Mouse (Mus musculus) mammary gland, adult 2 months (tissue): ENCODE results near the gene Cdpf1. TPM values are rescaled to one million over a fixed set of nuclear protein-coding genes. Genes with fewer than 3 reads are reported as not detected.

Experiments
- polyA plus RNA-seq: library from polyadenylated mRNA; depleted of rRNA; stranded (reverse); fragments of >200 nt; gene quantifications from 2 replicates; pipeline ENCODE4 v1.2.3, GENCODE M21; 2012; ENCODE audit warnings: low replicate concordance; rRNA removed

Gene Cdpf1
- polyA plus RNA-seq, result 37.3 and 38.0 TPM in 2 replicates

GRCm38 (mm10) chr15:85811535-85812277 lies at the start of gene Cdpf1:
Cdpf1 (minus strand) TSS chr15:85811697.

GRCm38 (mm10) chr15:85859490-85860031 lies 48.1 kb upstream of the Cdpf1 start, which contains the start of gene Gtse1:
Gtse1 (plus strand) TSS chr15:85859745.

GRCm38 (mm10) chr15:85831954-85832590 lies 20.6 kb upstream of the Cdpf1 start, which contains the start of gene Ttc38:
Ttc38 (plus strand) TSS chr15:85832306.

GRCm38 (mm10) chr15:85821203-85822010 lies 9.9 kb upstream of the Cdpf1 start, which contains the start of gene Pkdrej:
Pkdrej (minus strand) TSS chr15:85821734.

Other genes starting within 250 kb of the Cdpf1 start
- gene Wnt7b, start 229.2 kb downstream of the Cdpf1 start, polyA plus RNA-seq, result 10.2 and 15.4 TPM in 2 replicates
- 2.5 and 6.1 TPM in 2 replicates for gene Ppara, start 76.7 kb downstream of the Cdpf1 start, polyA plus RNA-seq
- 0.04 and 0.16 TPM in 2 replicates for gene Pkdrej, start 10.0 kb upstream of the Cdpf1 start, polyA plus RNA-seq
- gene Ttc38, start 20.6 kb upstream of the Cdpf1 start, polyA plus RNA-seq, result 7.3 and 7.9 TPM in 2 replicates
- 1.7 and 2.8 TPM in 2 replicates for gene Gtse1, start 48.0 kb upstream of the Cdpf1 start, polyA plus RNA-seq
- 23.1 and 28.2 TPM in 2 replicates for gene Trmu, start 67.6 kb upstream of the Cdpf1 start, polyA plus RNA-seq
- 6.9 and 10.5 TPM in 2 replicates for gene Celsr1, start 222.1 kb upstream of the Cdpf1 start, polyA plus RNA-seq
- gene Gramd4, start 246.0 kb upstream of the Cdpf1 start, polyA plus RNA-seq, result 28.3 and 36.2 TPM in 2 replicates